Mouse (Mus musculus) brain, embryonic 14.5 days (tissue): ENCODE results near the gene Ier5.
A peak's percentile ranks its signal among the peaks of the same experiment; 100 is the strongest.

ENCODE experiments used
- CTCF ChIP-seq: fragments of 200-500 bp; IDR thresholded peaks from 2 replicates; pipeline ENCODE4 v1.5.1; 2012; ENCODE audit warnings: inconsistent platforms, mild to moderate bottlenecking, moderate library complexity, borderline replicate concordance; ENCODE audit not compliant: insufficient read depth, insufficient read length; ENCODE audit errors: extremely low read depth
- POLR2A ChIP-seq: fragments of 200-500 bp; IDR thresholded peaks from 2 replicates; pipeline ENCODE4 v1.6.1; 2012; ENCODE audit warnings: mild to moderate bottlenecking, inconsistent platforms, borderline replicate concordance; ENCODE audit not compliant: poor library complexity, insufficient read depth, insufficient read length, severe bottlenecking; ENCODE audit errors: extremely low read depth

DNA sequence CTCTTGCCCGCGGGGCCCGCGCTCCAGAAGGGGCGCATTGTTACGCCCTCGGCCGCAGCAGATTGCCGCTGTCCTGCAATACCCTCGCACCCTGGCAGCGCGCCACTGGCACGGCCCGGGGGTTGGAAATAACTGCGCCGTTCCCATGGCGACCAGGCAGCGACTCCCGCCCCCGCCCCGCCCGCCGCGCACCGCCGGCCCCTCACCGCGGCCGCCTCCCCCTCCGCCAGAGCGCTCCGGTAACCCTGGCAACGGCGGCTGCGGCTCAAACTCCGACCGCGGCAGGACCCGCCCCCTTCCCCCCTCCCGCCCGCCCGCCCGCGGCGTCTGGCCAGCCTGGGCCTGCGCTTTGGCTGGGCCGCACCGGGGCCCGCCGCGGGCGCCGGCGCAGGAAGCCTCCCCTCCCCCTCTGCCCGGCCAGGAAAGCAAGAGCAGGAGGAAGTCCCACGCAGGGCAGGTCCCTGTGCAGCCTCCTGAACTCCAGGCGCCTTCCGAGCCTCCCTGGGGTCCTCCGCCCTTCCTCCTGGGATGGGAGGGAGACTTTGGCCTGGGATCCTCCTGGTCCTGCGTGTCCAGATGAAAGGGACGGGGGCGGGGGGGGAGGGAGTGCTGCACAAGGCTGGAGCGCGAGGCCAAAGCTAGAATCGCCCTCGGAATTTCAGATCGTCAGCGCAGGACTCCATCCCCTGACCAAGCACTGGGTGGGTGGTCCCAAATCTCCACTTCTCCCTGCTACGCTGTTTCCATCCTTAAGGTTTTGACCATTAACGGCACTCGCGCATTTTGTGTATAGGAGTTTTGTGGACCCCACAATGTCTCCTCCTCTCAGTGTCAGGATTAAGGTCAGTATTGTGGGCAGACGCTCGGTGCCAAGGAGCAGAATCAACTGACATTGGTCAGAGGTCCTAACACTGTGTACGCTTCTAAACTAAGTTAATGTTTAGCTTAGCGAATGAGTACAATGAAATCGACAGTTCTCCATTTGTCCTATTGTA, 15.9 kb downstream of the Ier5 start:
- TF ChIP-seq CTCF (no peak), POLR2A (peak; percentile 65)
